Mouse (Mus musculus) heart, postnatal 0 days (tissue): ENCODE results near the gene Chst12.

ENCODE experiments used
- CTCF ChIP-seq: IDR thresholded peaks from 2 replicates; pipeline ENCODE4 v1.5.1; 2016; ENCODE audit warnings: antibody characterized with exemption, control low read depth, low read depth
- EP300 ChIP-seq: IDR thresholded peaks from 2 replicates; pipeline ENCODE4 v1.6.1; 2016; ENCODE audit warnings: antibody characterized with exemption, low read depth

- TF ChIP-seq CTCF, result peak; percentile 92
- TF ChIP-seq EP300, result no peak
Measured at GRCm38 (mm10) chr5:140540106-140540505, 34.8 kb downstream of the Chst12 start.
